Mouse (Mus musculus): ENCODE measurements around the gene Dnajc7. TPM values are rescaled to one million over a fixed set of nuclear protein-coding genes. Genes with fewer than 3 reads are reported as not detected.
A peak's percentile ranks its signal among the peaks of the same experiment; 100 is the strongest.

The Dnajc7 gene
- total and polyA plus RNA-seq, 2 experiments from 2014 or later, result 64.6 to 246 TPM

- H3K27ac ChIP-seq, result 0 out of 2 replicates have a peak overlapping the region, but pooled peaks have one; percentile 17
- no peaks in the 10 kb centered on the region for H3K9me3 ChIP-seq (ENCODE audit: low read length)
- WGBS, result 55% methylated on average over 4 of the region's 4 CpGs
- H3K27me3 ChIP-seq (ENCODE audit: insufficient read depth, low read length), result no peaks in the 10 kb centered on the region
- H3K4me2 ChIP-seq (ENCODE audit: low read depth, low read length), result no peak overlapping the region
- no peak overlapping the region for H3K4me3 ChIP-seq (ENCODE audit: low read length)
- no peak overlapping the region for H3K9ac ChIP-seq (replicated peaks; ENCODE audit: low read length)
- H3K4me1 ChIP-seq (ENCODE audit: insufficient read depth, low read length), result peaks cover 8% of the 10 kb centered on the region
- no peak for TF ChIP-seq CTCF (IDR thresholded peaks at IDR 0.05; ENCODE audit: low read depth)
- DNase-seq (ENCODE audit: low spot score) (no peak), ATAC-seq (no peak)
- H3K36me3 ChIP-seq (ENCODE audit: insufficient read depth, low read length), result no peaks in the 10 kb centered on the region
These were observed 11.2 kb downstream of the Dnajc7 start for GRCm38 (mm10) chr11:100608796-100609195.

DNA sequence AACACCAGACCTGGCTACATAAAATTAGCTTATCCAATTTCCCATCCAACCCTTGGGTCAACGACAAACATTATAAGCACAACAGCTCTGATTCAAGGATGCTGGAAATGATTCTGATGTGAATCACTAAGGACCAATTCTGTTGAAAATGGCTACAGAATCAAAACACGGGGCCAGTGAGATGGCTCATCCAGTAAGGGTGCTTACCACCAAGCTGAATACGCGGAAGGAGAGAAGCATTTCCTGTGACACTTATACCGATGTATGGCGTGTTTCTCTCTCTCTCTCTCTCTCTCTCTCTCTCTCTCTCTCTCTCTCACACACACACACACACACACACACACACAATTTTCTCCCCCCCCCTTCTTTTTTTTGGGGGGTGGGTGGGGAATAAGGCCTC, 12.8 kb downstream of the Dnajc7 start:
- DNase-seq (ENCODE audit: low spot score), result no peak
- no peak overlapping the region for H3K27ac ChIP-seq
- no peak overlapping the region for H3K9ac ChIP-seq (replicated peaks; ENCODE audit: low read length)
- no peak for TF ChIP-seq CTCF (IDR thresholded peaks at IDR 0.05; ENCODE audit: low read depth)
- no peak for ATAC-seq
- 91% methylated on average over 6 of the region's 6 CpGs for WGBS
- H3K36me3 ChIP-seq (ENCODE audit: insufficient read depth, low read length), result no peaks in the 10 kb centered on the region
- no peaks in the 10 kb centered on the region for H3K27me3 ChIP-seq (ENCODE audit: insufficient read depth, low read length)
- no peak overlapping the region for H3K4me3 ChIP-seq (ENCODE audit: low read length)
- no peaks in the 10 kb centered on the region for H3K9me3 ChIP-seq (ENCODE audit: low read length)
- H3K4me2 ChIP-seq (ENCODE audit: low read depth, low read length), result no peak overlapping the region
- peaks cover 11% of the 10 kb centered on the region for H3K4me1 ChIP-seq (ENCODE audit: insufficient read depth, low read length)

GRCm38 (mm10) chr11:100605451-100605850, 14.5 kb downstream of the Dnajc7 start:
- 0 out of 2 replicates have a peak, but pooled peaks have one; percentile 5 for TF ChIP-seq CTCF (IDR thresholded peaks at IDR 0.05; ENCODE audit: low read depth)
- H3K4me2 ChIP-seq (ENCODE audit: low read depth, low read length), result no peak overlapping the region
- no peaks in the 10 kb centered on the region for H3K27me3 ChIP-seq (ENCODE audit: insufficient read depth, low read length)
- WGBS, result 58% methylated on average over 10 of the region's 10 CpGs
- H3K36me3 ChIP-seq (ENCODE audit: insufficient read depth, low read length), result peaks cover 8% of the 10 kb centered on the region; the same call in 1 of the 2 replicates
- peak overlapping the region; percentile 58; the same call in 1 of the 2 replicates for H3K27ac ChIP-seq
- no peak overlapping the region for H3K9ac ChIP-seq (replicated peaks; ENCODE audit: low read length)
- no peaks in the 10 kb centered on the region for H3K9me3 ChIP-seq (ENCODE audit: low read length)
- ATAC-seq (no peak), DNase-seq (ENCODE audit: low spot score) (peak; percentile 25)
- H3K4me3 ChIP-seq (ENCODE audit: low read length), result no peak overlapping the region
- H3K4me1 ChIP-seq (ENCODE audit: insufficient read depth, low read length), result peaks cover 11% of the 10 kb centered on the region

DNA sequence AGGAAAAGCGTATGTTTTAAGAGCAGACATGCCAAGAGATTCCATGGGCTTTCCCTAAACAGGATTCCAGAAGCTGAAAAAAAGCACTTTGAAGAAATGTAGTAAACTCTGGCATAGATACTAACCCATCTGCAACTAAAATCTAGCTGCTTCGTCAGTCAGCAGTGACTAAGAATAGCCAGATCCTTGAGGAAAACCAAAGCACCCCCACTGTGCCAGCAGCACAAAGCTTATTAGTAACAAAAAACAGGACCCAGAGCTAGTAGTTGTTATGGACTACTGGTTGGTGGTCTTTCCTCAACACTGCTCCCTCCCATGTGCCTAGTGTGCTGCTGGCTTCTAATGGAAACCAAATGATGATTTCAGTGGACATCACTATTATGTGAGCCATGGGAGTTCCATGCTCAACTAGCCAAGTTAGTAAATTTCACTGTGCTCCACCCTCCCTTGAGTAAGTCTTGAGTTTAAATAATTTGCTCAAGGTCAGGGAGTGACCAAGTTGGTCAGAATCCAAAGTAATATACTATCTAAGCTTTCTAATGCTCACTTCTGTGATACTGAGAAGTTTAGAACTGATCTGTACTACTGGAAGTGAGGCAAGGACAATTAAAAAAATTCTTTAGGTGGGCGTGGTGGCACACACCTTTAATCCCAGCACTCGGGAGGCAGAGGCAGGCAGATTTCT, 15.5 kb downstream of the Dnajc7 start:
- Histone ChIP-seq H3K36me3 (ENCODE audit: insufficient read depth, low read length) (peaks cover 17% of the 10 kb centered on the region; the same call in 1 of the 2 replicates), H3K27me3 (ENCODE audit: insufficient read depth, low read length) (no peaks in the 10 kb centered on the region), H3K4me2 (ENCODE audit: low read depth, low read length) (no peak overlapping the region), H3K9ac (replicated peaks; ENCODE audit: low read length) (no peak overlapping the region), H3K4me1 (ENCODE audit: insufficient read depth, low read length) (peaks cover 11% of the 10 kb centered on the region), H3K4me3 (ENCODE audit: low read length) (no peak overlapping the region), H3K9me3 (ENCODE audit: low read length) (no peaks in the 10 kb centered on the region), H3K27ac (peak overlapping the region; percentile 58)
- no peak for TF ChIP-seq CTCF (IDR thresholded peaks at IDR 0.05; ENCODE audit: low read depth)
- DNase-seq (ENCODE audit: low spot score) (no peak), ATAC-seq (no peak)
- 73% methylated on average over 4 of the region's 4 CpGs for WGBS

DNA sequence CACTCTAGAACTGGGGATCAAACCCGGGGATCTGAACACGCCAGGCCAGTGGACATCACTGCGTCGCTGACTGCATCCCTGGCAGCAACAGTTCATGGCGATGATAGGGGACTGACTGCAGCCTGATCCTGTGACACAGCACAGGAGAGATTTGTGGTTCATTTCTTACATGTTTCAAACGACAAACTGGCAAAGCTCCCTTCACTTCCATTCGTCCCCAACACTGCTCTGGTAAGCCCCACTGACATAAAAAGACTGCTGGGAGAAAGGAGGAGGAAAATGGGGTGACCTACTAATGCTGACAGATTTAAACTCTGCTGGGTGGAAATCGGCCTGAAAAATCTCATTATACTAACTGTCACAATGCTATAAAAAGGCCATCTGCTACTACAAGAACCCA, 16.2 kb downstream of the Dnajc7 start:
- no peak for ATAC-seq
- Histone ChIP-seq H3K4me2 (ENCODE audit: low read depth, low read length) (no peak overlapping the region), H3K4me1 (ENCODE audit: insufficient read depth, low read length) (peaks cover 11% of the 10 kb centered on the region), H3K27me3 (ENCODE audit: insufficient read depth, low read length) (no peaks in the 10 kb centered on the region), H3K36me3 (ENCODE audit: insufficient read depth, low read length) (peaks cover 24% of the 10 kb centered on the region), H3K9ac (replicated peaks; ENCODE audit: low read length) (no peak overlapping the region), H3K9me3 (ENCODE audit: low read length) (no peaks in the 10 kb centered on the region), H3K4me3 (ENCODE audit: low read length) (no peak overlapping the region), H3K27ac (peak overlapping the region; percentile 58; the same call in 1 of the 2 replicates)
- no peak for TF ChIP-seq CTCF (IDR thresholded peaks at IDR 0.05; ENCODE audit: low read depth)
- no peak for DNase-seq (ENCODE audit: low spot score)
- 62% methylated on average over 8 of the region's 8 CpGs for WGBS

DNA sequence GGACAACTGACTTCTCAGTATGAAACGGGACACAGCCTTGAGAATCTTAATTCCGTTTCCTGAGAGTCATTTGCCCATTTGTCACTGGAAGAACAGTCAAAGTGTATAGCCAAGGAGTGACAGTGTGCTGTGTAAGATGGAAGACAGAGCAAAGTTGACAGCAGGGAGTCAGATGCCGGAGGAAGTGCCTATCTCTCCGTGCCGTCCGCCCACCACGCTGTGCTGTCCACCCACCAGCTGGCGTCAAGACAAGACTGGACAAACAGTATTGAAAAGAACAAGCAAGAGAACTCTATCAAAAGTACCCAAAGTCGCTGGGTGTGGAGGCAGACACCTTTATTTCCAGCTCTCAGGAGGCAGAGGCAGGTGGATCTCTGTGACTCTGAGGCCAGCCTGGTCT, 16.8 kb downstream of the Dnajc7 start:
- H3K9me3 ChIP-seq (ENCODE audit: low read length), result no peaks in the 10 kb centered on the region
- DNase-seq (ENCODE audit: low spot score), result no peak
- no peak overlapping the region for H3K4me2 ChIP-seq (ENCODE audit: low read depth, low read length)
- no peak overlapping the region for H3K4me3 ChIP-seq (ENCODE audit: low read length)
- H3K4me1 ChIP-seq (ENCODE audit: insufficient read depth, low read length), result peaks cover 11% of the 10 kb centered on the region
- H3K27ac ChIP-seq, result peak overlapping the region; percentile 58; the same call in 1 of the 2 replicates
- TF ChIP-seq CTCF (IDR thresholded peaks at IDR 0.05; ENCODE audit: low read depth), result no peak
- ATAC-seq, result no peak
- H3K36me3 ChIP-seq (ENCODE audit: insufficient read depth, low read length), result peaks cover 30% of the 10 kb centered on the region
- 81% methylated on average over 9 of the region's 9 CpGs for WGBS
- no peaks in the 10 kb centered on the region for H3K27me3 ChIP-seq (ENCODE audit: insufficient read depth, low read length)
- H3K9ac ChIP-seq (replicated peaks; ENCODE audit: low read length), result no peak overlapping the region

DNA sequence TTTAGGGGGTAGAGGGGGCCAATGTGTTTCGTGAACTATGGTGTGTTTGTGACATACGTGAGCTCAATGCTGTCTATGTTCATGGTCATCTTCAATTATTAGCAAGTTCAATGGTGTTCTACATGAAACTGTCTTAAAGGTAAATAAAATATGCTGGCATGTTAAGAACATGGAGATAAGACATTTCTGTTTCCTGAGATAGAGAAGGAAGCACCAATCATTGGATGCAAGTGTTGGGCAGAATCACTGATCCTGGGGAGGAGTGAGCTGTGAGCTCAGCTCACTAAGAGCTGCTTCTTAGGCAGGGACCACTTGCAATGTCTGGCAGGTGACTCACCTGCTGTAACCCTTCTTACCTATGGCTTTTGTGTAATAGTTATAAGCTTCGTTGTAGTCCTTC, 18.6 kb downstream of the Dnajc7 start:
- Histone ChIP-seq H3K4me2 (ENCODE audit: low read depth, low read length) (no peak overlapping the region), H3K9me3 (ENCODE audit: low read length) (no peaks in the 10 kb centered on the region), H3K9ac (replicated peaks; ENCODE audit: low read length) (no peak overlapping the region), H3K27me3 (ENCODE audit: insufficient read depth, low read length) (no peaks in the 10 kb centered on the region), H3K27ac (no peak overlapping the region), H3K36me3 (ENCODE audit: insufficient read depth, low read length) (peaks cover 44% of the 10 kb centered on the region), H3K4me1 (ENCODE audit: insufficient read depth, low read length) (peaks cover 11% of the 10 kb centered on the region), H3K4me3 (ENCODE audit: low read length) (no peak overlapping the region)
- DNase-seq (ENCODE audit: low spot score) (no peak), ATAC-seq (no peak)
- TF ChIP-seq CTCF (IDR thresholded peaks at IDR 0.05; ENCODE audit: low read depth), result no peak
- 96% methylated on average over 3 of the region's 3 CpGs for WGBS

Measured in hindbrain, postnatal 0 days (tissue).